Mouse (Mus musculus) effector memory CD4-positive, alpha-beta T cell, adult 5 months (primary cell): ENCODE measurements around the gene Ang. TPM values are rescaled to one million over a fixed set of nuclear protein-coding genes. Genes with fewer than 3 reads are reported as not detected.

Experiments
- polyA plus RNA-seq: library from polyadenylated mRNA; unstranded; fragments of 100-300 nt; shearing (Covaris generic); gene quantifications from one replicate; pipeline ENCODE4 v1.2.1, GENCODE M21; 2017

The Ang gene
- polyA plus RNA-seq: 2.7 TPM

GRCm38 (mm10) chr14:51090921-51091900, at the start of gene Ang, which contains the start of gene Rnase4:
Gene Ang (plus strand): TSS chr14:51091150.
Gene Rnase4 (plus strand): TSS chr14:51091077.

DNA sequence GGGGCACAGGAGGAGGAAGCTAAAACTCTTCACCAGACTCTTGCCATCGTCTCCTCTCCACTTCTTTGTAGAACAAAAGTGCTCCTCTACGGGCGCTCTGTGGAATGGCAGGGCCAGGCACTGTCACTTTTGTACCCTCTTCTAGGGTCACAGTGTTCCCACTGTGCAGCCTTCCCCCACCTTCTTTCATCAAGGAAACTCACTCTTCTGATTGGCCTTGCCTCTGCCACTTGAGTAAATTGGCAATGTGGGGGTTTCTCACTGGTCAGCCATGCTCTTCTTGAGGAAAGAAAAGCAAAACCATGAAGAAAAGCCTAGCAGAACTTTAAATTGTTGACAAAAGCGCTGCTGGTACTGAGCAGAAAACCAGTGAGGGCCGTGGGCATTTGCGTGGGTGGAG, 49.2 kb upstream of the Ang start, which contains the start of gene Rnase9:
Gene Rnase9, minus strand, starts transcription at position 101 of the 400 bp plus-strand sequence.

GRCm38 (mm10) chr14:51050063-51050462, 40.9 kb upstream of the Ang start, which contains the start of gene Rnase11:
Gene Rnase11 (minus strand): TSS chr14:51050163.

GRCm38 (mm10) chr14:51057401-51057831, 33.5 kb upstream of the Ang start, which contains the start of gene Rnase12:
Gene Rnase12 (minus strand): TSS chr14:51057661.

GRCm38 (mm10) chr14:51074335-51074734, 16.6 kb upstream of the Ang start, which contains the start of gene Olfr750:
Gene Olfr750 (minus strand): TSS chr14:51074435.

GRCm38 (mm10) chr14:51113916-51114560, 23.1 kb downstream of the Ang start, which contains the start of gene Eddm3b:
Gene Eddm3b (plus strand): TSS chr14:51114426.

GRCm38 (mm10) chr14:51146685-51147084, 55.7 kb downstream of the Ang start, which contains the start of gene Rnase1:
Gene Rnase1 (minus strand): TSS chr14:51146785.

Other genes with a start within 250 kb of the Ang start
- gene Tep1, start 220.6 kb upstream of the Ang start, polyA plus RNA-seq: 12.7 TPM
- gene Klhl33, start 193.6 kb upstream of the Ang start, polyA plus RNA-seq: 0.15 TPM
- 86.7 TPM for gene Osgep, start 166.3 kb upstream of the Ang start, polyA plus RNA-seq
- 33.7 TPM for gene Apex1, start 166.2 kb upstream of the Ang start, polyA plus RNA-seq
- gene Pip4p1, start 160.3 kb upstream of the Ang start, polyA plus RNA-seq: 126 TPM
- gene Pnp, start 160.1 kb upstream of the Ang start, polyA plus RNA-seq: 34.9 TPM
- not detected for gene Gm49342, start 146.6 kb upstream of the Ang start, polyA plus RNA-seq
- not detected for gene Pnp2, start 135.2 kb upstream of the Ang start, polyA plus RNA-seq
- gene Rnase10, start 83.4 kb upstream of the Ang start, polyA plus RNA-seq: not detected
- not detected for gene Rnase9, start 49.3 kb upstream of the Ang start, polyA plus RNA-seq
- gene Rnase11, start 41.0 kb upstream of the Ang start, polyA plus RNA-seq: not detected
- not detected for gene Rnase12, start 33.5 kb upstream of the Ang start, polyA plus RNA-seq
- 0.11 TPM for gene Olfr750, start 16.7 kb upstream of the Ang start, polyA plus RNA-seq
- 7.6 TPM for gene Rnase4, start 73 bp upstream of the Ang start, polyA plus RNA-seq
- not detected for gene Eddm3b, start 23.3 kb downstream of the Ang start, polyA plus RNA-seq
- 0.96 TPM for gene Rnase6, start 32.8 kb downstream of the Ang start, polyA plus RNA-seq
- gene Rnase1, start 55.6 kb downstream of the Ang start, polyA plus RNA-seq: not detected
- gene Rnase2b, start 71.1 kb downstream of the Ang start, polyA plus RNA-seq: not detected
- gene Ang2, start 108.0 kb downstream of the Ang start, polyA plus RNA-seq: not detected
- not detected for gene Ear14, start 112.2 kb downstream of the Ang start, polyA plus RNA-seq
- not detected for gene Rnase2a, start 165.0 kb downstream of the Ang start, polyA plus RNA-seq